12 mouse cellular contexts compared by ENCODE assay signal in genomic region chr7:127925252-127925651, GRCm38 (mm10). TPM values are rescaled to one million over a fixed set of nuclear protein-coding genes. Genes with fewer than 3 reads are reported as not detected.
DNase-seq lines count a peak whose midpoint lies in the region; ATAC-seq and TF ChIP-seq lines count a peak whose summit lies in the region.
"Had no signal": no experiment of that assay in that cellular context is flagged by ENCODE, and none has a peak within 500 bp of the region (broad histone marks: within the 10 kb centered on the region; RNA-seq: fewer than 3 reads in every experiment).

No protein-coding gene starts in this region.

- ATAC-seq in intestine, postnatal 0 days: peak; percentile 70
- ATAC-seq in stomach, embryonic 15.5 days (ENCODE audit: insufficient read depth, low FRiP score, low read depth): peak; percentile 76
- no peak for ATAC-seq in megakaryocyte progenitor cell, adult 5-6 weeks (replicated peaks; ENCODE audit: poor library complexity)

- H3K27me3 ChIP-seq in intestine, postnatal 0 days (replicated peaks; ENCODE audit: control insufficient read depth, insufficient read depth, low read length): no peaks in the 10 kb centered on the region
- no peaks in the 10 kb centered on the region for H3K27me3 ChIP-seq in stomach, embryonic 15.5 days (replicated peaks)

- peak; percentile 24 for DNase-seq in embryo, embryonic 9.5 days (ENCODE audit: extremely low spot score)
- no peak for DNase-seq in embryo, embryonic 11 days
- DNase-seq in kidney, postnatal 4 days: peak; percentile 80 to 88
- no peak for DNase-seq in liver
- no peak for DNase-seq in layer of hippocampus, adult 11-12 months (ENCODE audit: low spot score)
- DNase-seq: adrenal gland, adult 8-10 months had no signal

- H3K9ac ChIP-seq in intestine, postnatal 0 days (ENCODE audit: low read depth, low read length): 0 out of 2 replicates have a peak overlapping the region, but pooled peaks have one; percentile 31
- H3K9ac ChIP-seq in stomach, embryonic 15.5 days: no peak overlapping the region

- H3K4me3 ChIP-seq in intestine, postnatal 0 days (ENCODE audit: low read depth, low read length): no peak overlapping the region
- no peak overlapping the region for H3K4me3 ChIP-seq in stomach, embryonic 15.5 days (replicated peaks)
- H3K4me3 ChIP-seq: erythroblast, embryonic 14.5 days had no signal

- 0 out of 2 replicates have a peak, but pooled peaks cover 7% of the 10 kb centered on the region for H3K4me1 ChIP-seq in intestine, postnatal 0 days (replicated peaks; ENCODE audit: control insufficient read depth, insufficient read depth, low read length)
- peaks cover 22% of the 10 kb centered on the region for H3K4me1 ChIP-seq in stomach, embryonic 15.5 days

- peaks cover 12% of the 10 kb centered on the region; the same call in 1 of the 2 replicates for H3K36me3 ChIP-seq in intestine, postnatal 0 days (ENCODE audit: control insufficient read depth, insufficient read depth)
- peaks cover 8% of the 10 kb centered on the region; the same call in 1 of the 2 replicates for H3K36me3 ChIP-seq in stomach, embryonic 15.5 days

- H3K4me2 ChIP-seq in intestine, postnatal 0 days (replicated peaks; ENCODE audit: low read depth): no peak overlapping the region
- H3K4me2 ChIP-seq in stomach, embryonic 15.5 days: no peak overlapping the region

- H3K9me3 ChIP-seq in intestine, postnatal 0 days (ENCODE audit: control insufficient read depth): no peaks in the 10 kb centered on the region
- H3K9me3 ChIP-seq in stomach, embryonic 15.5 days: no peaks in the 10 kb centered on the region

- 32% methylated on average over 5 of the region's 5 CpGs for WGBS in intestine, postnatal 0 days
- WGBS in stomach, embryonic 15.5 days: 66% methylated on average over 5 of the region's 5 CpGs

- no peak for TF ChIP-seq CTCF in intestine, postnatal 0 days (IDR thresholded peaks at IDR 0.05; ENCODE audit: low read depth)

- peak overlapping the region; percentile 84 for H3K27ac ChIP-seq in intestine, postnatal 0 days (ENCODE audit: low read depth, low read length)
- peak overlapping the region; percentile 93 for H3K27ac ChIP-seq in stomach, embryonic 15.5 days
- H3K27ac ChIP-seq: macrophage had no signal

RNA-seq across cellular contexts. Expression of gene Prss8, which starts 4.7 kb away (rescaled TPM):
- 63.0 and 64.4 TPM in 2 replicates for polyA plus RNA-seq in intestine, postnatal 0 days (2015; fragmentation: Nextera tagmentation; extraction: Ambion mirVana)
- 61.2 and 70.2 TPM in 2 replicates for polyA plus RNA-seq in stomach, embryonic 15.5 days (2015; fragmentation: Nextera tagmentation; extraction: Ambion mirVana)
- not detected in 2 replicates for total RNA-seq in megakaryocyte progenitor cell, adult 5-6 weeks (2015)
- not detected in 2 replicates for total RNA-seq in megakaryocyte progenitor cell, adult 5-6 weeks (2017)
- total RNA-seq: gastrocnemius, adult 18-20 months had no signal
- polyA plus RNA-seq: erythroblast, embryonic 14.5 days; macrophage had no signal

RNA-seq across cellular contexts. Expression of gene Kat8, which starts 12.9 kb away (rescaled TPM):
- 17.4 and 18.0 TPM in 2 replicates for polyA plus RNA-seq in intestine, postnatal 0 days (2015; fragmentation: Nextera tagmentation; extraction: Ambion mirVana)
- polyA plus RNA-seq in stomach, embryonic 15.5 days (2015; fragmentation: Nextera tagmentation; extraction: Ambion mirVana): 35.0 and 35.6 TPM in 2 replicates
- 18.1 and 30.6 TPM in 2 replicates for total RNA-seq in megakaryocyte progenitor cell, adult 5-6 weeks (2015)
- 23.7 and 30.4 TPM in 2 replicates for total RNA-seq in megakaryocyte progenitor cell, adult 5-6 weeks (2017)

RNA-seq across cellular contexts. Expression of gene Prss36, which starts 21.3 kb away (rescaled TPM):
- polyA plus RNA-seq in intestine, postnatal 0 days (2015; fragmentation: Nextera tagmentation; extraction: Ambion mirVana): 6.3 and 6.6 TPM in 2 replicates
- polyA plus RNA-seq in stomach, embryonic 15.5 days (2015; fragmentation: Nextera tagmentation; extraction: Ambion mirVana): 10.8 and 10.9 TPM in 2 replicates
- 1.5 and 2.3 TPM in 2 replicates for total RNA-seq in megakaryocyte progenitor cell, adult 5-6 weeks (2015)
- total RNA-seq in megakaryocyte progenitor cell, adult 5-6 weeks (2017): 0.75 and 7.2 TPM in 2 replicates

RNA-seq across cellular contexts. Expression of gene Bckdk, which starts 21.4 kb away (rescaled TPM):
- polyA plus RNA-seq in intestine, postnatal 0 days (2015; fragmentation: Nextera tagmentation; extraction: Ambion mirVana): 94.0 and 94.2 TPM in 2 replicates
- 145 and 157 TPM in 2 replicates for polyA plus RNA-seq in stomach, embryonic 15.5 days (2015; fragmentation: Nextera tagmentation; extraction: Ambion mirVana)
- total RNA-seq in megakaryocyte progenitor cell, adult 5-6 weeks (2015): 68.3 and 75.7 TPM in 2 replicates
- 42.5 and 49.9 TPM in 2 replicates for total RNA-seq in megakaryocyte progenitor cell, adult 5-6 weeks (2017)

RNA-seq across cellular contexts. Expression of gene Vkorc1, which starts 29.8 kb away (rescaled TPM):
- 194 and 219 TPM in 2 replicates for polyA plus RNA-seq in intestine, postnatal 0 days (2015; fragmentation: Nextera tagmentation; extraction: Ambion mirVana)
- polyA plus RNA-seq in stomach, embryonic 15.5 days (2015; fragmentation: Nextera tagmentation; extraction: Ambion mirVana): 186 and 190 TPM in 2 replicates
- total RNA-seq in megakaryocyte progenitor cell, adult 5-6 weeks (2015): 125 and 145 TPM in 2 replicates
- 30.7 and 39.6 TPM in 2 replicates for total RNA-seq in megakaryocyte progenitor cell, adult 5-6 weeks (2017)

Comparison
In these comparisons a context has a peak if more than half of its experiments do, and no peak if none do; other contexts are left out.
1. DNase-seq: peak in embryo, embryonic 9.5 days (single experiment) and kidney, postnatal 4 days (2 of 2); none in embryo, embryonic 11 days (single experiment), liver (single experiment) and layer of hippocampus, adult 11-12 months (single experiment).